Mouse (Mus musculus) embryo, embryonic 10 days (tissue): Measurements from ENCODE around the gene Hectd4.
"Not testable (repeated sequence)": the region's sequence is repeated elsewhere in the genome, so short reads cannot be mapped to it uniquely, and the experiment has no call there.

ENCODE experiments used
- DNase-seq: peaks from one replicate; pipeline ENCODE4 v3.0.0-alpha.2; 2015; ENCODE audit warnings: low spot score

Gene Hectd4

GRCm38 (mm10) chr5:121219980-121220731 is at the start of gene Hectd4:
Hectd4 (plus strand) TSS chr5:121220219.
- peak; percentile 96 for DNase-seq

- no peak for DNase-seq
Measured at GRCm38 (mm10) chr5:121172835-121173234, 47.2 kb upstream of the Hectd4 start.

GRCm38 (mm10) chr5:121179077-121179857 is 40.8 kb upstream of the Hectd4 start:
- DNase-seq: no peak

GRCm38 (mm10) chr5:121183269-121183668 is 36.8 kb upstream of the Hectd4 start:
- DNase-seq: no peak

GRCm38 (mm10) chr5:121184375-121184774 is 35.6 kb upstream of the Hectd4 start:
- DNase-seq: no peak

GRCm38 (mm10) chr5:121184945-121185551 is 35.0 kb upstream of the Hectd4 start:
- DNase-seq: peak; percentile 40

- no peak for DNase-seq
Measured at GRCm38 (mm10) chr5:121187580-121188001, 32.4 kb upstream of the Hectd4 start.

- no peak for DNase-seq
Measured at GRCm38 (mm10) chr5:121188265-121188664, 31.8 kb upstream of the Hectd4 start.

- no peak for DNase-seq
Measured at GRCm38 (mm10) chr5:121189182-121189581, 30.8 kb upstream of the Hectd4 start.

- DNase-seq: no peak
Measured at GRCm38 (mm10) chr5:121190210-121190835, 29.7 kb upstream of the Hectd4 start.

GRCm38 (mm10) chr5:121190836-121191583 is 29.0 kb upstream of the Hectd4 start, which contains the start of gene Ptpn11:
Ptpn11 (minus strand) TSS chr5:121191397.
- DNase-seq: peak; percentile 87

- no peak for DNase-seq
Measured at GRCm38 (mm10) chr5:121191584-121191906, 28.5 kb upstream of the Hectd4 start.

- no peak for DNase-seq
Measured at GRCm38 (mm10) chr5:121194173-121194572, 25.8 kb upstream of the Hectd4 start.

- DNase-seq: no peak
Measured at GRCm38 (mm10) chr5:121196764-121197163, 23.3 kb upstream of the Hectd4 start.

- DNase-seq: no peak
Measured at GRCm38 (mm10) chr5:121197337-121197736, 22.7 kb upstream of the Hectd4 start.

- DNase-seq: no peak
Measured at GRCm38 (mm10) chr5:121198376-121198775, 21.6 kb upstream of the Hectd4 start.

GRCm38 (mm10) chr5:121201739-121202138 is 18.3 kb upstream of the Hectd4 start:
- peak; percentile 74 for DNase-seq

- no peak for DNase-seq
Measured at GRCm38 (mm10) chr5:121202467-121202866, 17.6 kb upstream of the Hectd4 start.

GRCm38 (mm10) chr5:121204132-121205089 is 15.6 kb upstream of the Hectd4 start, which contains the start of gene Rpl6:
Rpl6 (plus strand) TSS chr5:121204481.
- DNase-seq: peak; percentile 92

GRCm38 (mm10) chr5:121205537-121206130 is 14.4 kb upstream of the Hectd4 start:
- DNase-seq: not testable (repeated sequence)
